Mouse (Mus musculus): ENCODE results near the gene Car10. TPM values are rescaled to one million over a fixed set of nuclear protein-coding genes. Genes with fewer than 3 reads are reported as not detected.

The Car10 gene
- polyA plus RNA-seq, 1 experiment from 2014 or later: 0.29 TPM

DNA sequence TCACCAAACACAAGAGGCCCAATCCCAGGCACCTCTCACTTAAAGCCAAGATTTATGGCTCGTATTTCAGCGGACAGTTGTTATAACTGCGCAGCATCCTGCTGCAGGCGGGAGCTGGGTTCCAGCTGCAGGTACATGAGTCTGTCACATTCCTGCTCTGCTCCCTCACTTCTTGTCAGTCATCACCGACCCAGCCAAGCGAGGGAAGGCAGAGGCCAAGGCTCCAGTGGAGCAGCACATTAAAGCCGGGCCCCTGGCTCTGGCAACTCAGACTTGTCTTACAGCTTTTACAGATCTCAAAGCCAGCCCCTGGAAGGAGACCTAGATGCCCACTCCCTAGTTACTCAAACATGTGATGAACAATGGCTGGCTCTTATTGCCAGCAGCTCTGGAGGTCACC, 352.7 kb downstream of the Car10 start:
- no peaks in the 10 kb centered on the region for H3K27me3 ChIP-seq
- no peak overlapping the region for H3K27ac ChIP-seq
- H3K4me1 ChIP-seq (replicated peaks): 0 out of 2 replicates have a peak, but pooled peaks cover 6% of the 10 kb centered on the region
- ATAC-seq (ENCODE audit: insufficient number of reproducible peaks, insufficient read depth, low FRiP score, low TSS enrichment, low read depth): no peak
- no peaks in the 10 kb centered on the region for H3K9me3 ChIP-seq
- H3K4me2 ChIP-seq: no peak overlapping the region
- no peak overlapping the region for H3K9ac ChIP-seq (replicated peaks)
- 55% methylated on average over 7 of the region's 7 CpGs for WGBS
- no peaks in the 10 kb centered on the region for H3K36me3 ChIP-seq
- no peak overlapping the region for H3K4me3 ChIP-seq (replicated peaks)

DNA sequence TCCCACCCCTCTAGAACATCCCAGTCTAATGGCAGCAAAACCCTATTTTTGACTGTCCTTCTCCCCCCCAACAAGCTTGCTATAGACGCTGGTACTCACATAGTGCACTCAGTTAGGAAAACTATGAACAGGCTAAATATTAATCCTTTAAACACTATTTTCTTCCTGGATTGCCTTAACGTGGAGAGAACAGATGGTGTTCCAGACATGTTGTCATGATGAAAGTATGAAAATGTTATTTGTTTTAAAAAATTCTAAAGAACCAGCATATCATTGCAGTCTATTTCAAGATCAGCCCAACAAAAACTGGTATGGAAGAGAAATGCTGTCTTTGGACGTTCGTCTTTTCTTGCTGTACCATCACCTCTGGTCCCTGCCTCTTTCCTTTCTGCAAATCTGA, 368.4 kb downstream of the Car10 start:
- no peak overlapping the region for H3K4me2 ChIP-seq
- no peaks in the 10 kb centered on the region for H3K9me3 ChIP-seq
- H3K9ac ChIP-seq (replicated peaks): no peak overlapping the region
- peaks cover 7% of the 10 kb centered on the region; the same call in 1 of the 2 replicates for H3K4me1 ChIP-seq (replicated peaks)
- H3K27ac ChIP-seq: no peak overlapping the region
- no peaks in the 10 kb centered on the region; the same call in 1 of the 2 replicates for H3K27me3 ChIP-seq
- WGBS: 81% methylated on average over 4 of the region's 4 CpGs
- no peak overlapping the region for H3K4me3 ChIP-seq (replicated peaks)
- ATAC-seq (ENCODE audit: insufficient number of reproducible peaks, insufficient read depth, low FRiP score, low TSS enrichment, low read depth): no peak
- no peaks in the 10 kb centered on the region for H3K36me3 ChIP-seq

DNA sequence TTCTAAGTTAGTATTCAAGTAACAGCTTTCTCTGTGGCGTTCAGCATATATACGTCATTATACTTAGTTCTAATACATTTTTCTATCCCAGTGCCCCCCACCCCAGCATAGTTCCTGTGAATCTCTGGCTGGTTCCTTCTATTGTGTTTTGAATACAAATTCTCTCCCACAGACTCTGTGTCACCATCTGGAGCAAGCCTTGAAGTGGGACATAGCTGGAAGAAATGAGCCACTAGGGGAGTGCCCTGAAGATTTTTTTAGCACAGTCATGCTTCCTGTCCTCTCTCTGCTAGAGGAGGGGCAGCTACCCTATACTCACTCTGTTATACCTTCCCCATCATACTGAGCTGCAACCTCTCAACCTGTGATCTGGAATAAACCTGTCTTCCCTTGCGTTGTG, 369.9 kb downstream of the Car10 start:
- WGBS: 77% methylated on average over 3 of the region's 3 CpGs
- Histone ChIP-seq H3K36me3 (no peaks in the 10 kb centered on the region), H3K27ac (no peak overlapping the region), H3K4me1 (replicated peaks) (peaks cover 7% of the 10 kb centered on the region; the same call in 1 of the 2 replicates), H3K9me3 (no peaks in the 10 kb centered on the region), H3K4me2 (no peak overlapping the region), H3K4me3 (replicated peaks) (no peak overlapping the region), H3K9ac (replicated peaks) (no peak overlapping the region), H3K27me3 (no peaks in the 10 kb centered on the region; the same call in 1 of the 2 replicates)
- ATAC-seq (ENCODE audit: insufficient number of reproducible peaks, insufficient read depth, low FRiP score, low TSS enrichment, low read depth): no peak

GRCm38 (mm10) chr11:93470771-93471170, 372.9 kb downstream of the Car10 start:
- Histone ChIP-seq H3K36me3 (no peaks in the 10 kb centered on the region), H3K27me3 (no peaks in the 10 kb centered on the region; the same call in 1 of the 2 replicates), H3K27ac (no peak overlapping the region), H3K4me1 (replicated peaks) (peaks cover 7% of the 10 kb centered on the region; the same call in 1 of the 2 replicates), H3K9ac (replicated peaks) (no peak overlapping the region), H3K9me3 (no peaks in the 10 kb centered on the region), H3K4me2 (no peak overlapping the region), H3K4me3 (replicated peaks) (no peak overlapping the region)
- WGBS: 50% methylated on average over 7 of the region's 7 CpGs
- no peak; the same call in 1 of the 2 replicates for ATAC-seq (ENCODE audit: insufficient number of reproducible peaks, insufficient read depth, low FRiP score, low TSS enrichment, low read depth)

GRCm38 (mm10) chr11:93471573-93472179, 373.8 kb downstream of the Car10 start:
- WGBS: 56% methylated on average over 10 of the region's 10 CpGs
- H3K4me3 ChIP-seq (replicated peaks): no peak overlapping the region
- no peak overlapping the region for H3K9ac ChIP-seq (replicated peaks)
- no peak for ATAC-seq (ENCODE audit: insufficient number of reproducible peaks, insufficient read depth, low FRiP score, low TSS enrichment, low read depth)
- no peaks in the 10 kb centered on the region for H3K36me3 ChIP-seq
- peaks cover 7% of the 10 kb centered on the region; the same call in 1 of the 2 replicates for H3K4me1 ChIP-seq (replicated peaks)
- H3K27ac ChIP-seq: no peak overlapping the region
- H3K4me2 ChIP-seq: no peak overlapping the region
- no peaks in the 10 kb centered on the region for H3K27me3 ChIP-seq
- no peaks in the 10 kb centered on the region for H3K9me3 ChIP-seq

- Histone ChIP-seq H3K27me3 (no peaks in the 10 kb centered on the region), H3K9me3 (no peaks in the 10 kb centered on the region), H3K4me2 (no peak overlapping the region), H3K9ac (replicated peaks) (no peak overlapping the region), H3K4me3 (replicated peaks) (no peak overlapping the region), H3K36me3 (no peaks in the 10 kb centered on the region), H3K4me1 (replicated peaks) (no peaks in the 10 kb centered on the region), H3K27ac (no peak overlapping the region)
- WGBS: 70% methylated on average over 4 of the region's 4 CpGs
- ATAC-seq (ENCODE audit: insufficient number of reproducible peaks, insufficient read depth, low FRiP score, low TSS enrichment, low read depth): no peak
These were observed 386.8 kb downstream of the Car10 start for GRCm38 (mm10) chr11:93484661-93485060.

- no peak overlapping the region for H3K27ac ChIP-seq
- no peak overlapping the region for H3K4me3 ChIP-seq (replicated peaks)
- H3K4me2 ChIP-seq: no peak overlapping the region
- no peaks in the 10 kb centered on the region for H3K4me1 ChIP-seq (replicated peaks)
- no peak for ATAC-seq (ENCODE audit: insufficient number of reproducible peaks, insufficient read depth, low FRiP score, low TSS enrichment, low read depth)
- no peak overlapping the region for H3K9ac ChIP-seq (replicated peaks)
- no peaks in the 10 kb centered on the region for H3K27me3 ChIP-seq
- H3K36me3 ChIP-seq: no peaks in the 10 kb centered on the region
- 83% methylated on average over 1 of the region's 1 CpGs for WGBS
- no peaks in the 10 kb centered on the region for H3K9me3 ChIP-seq
These were observed 389.2 kb downstream of the Car10 start for GRCm38 (mm10) chr11:93487021-93487420.

GRCm38 (mm10) chr11:93487913-93488604, 390.2 kb downstream of the Car10 start:
- Histone ChIP-seq H3K27me3 (no peaks in the 10 kb centered on the region), H3K4me1 (replicated peaks) (no peaks in the 10 kb centered on the region), H3K36me3 (no peaks in the 10 kb centered on the region), H3K9me3 (no peaks in the 10 kb centered on the region), H3K9ac (replicated peaks) (no peak overlapping the region), H3K4me2 (no peak overlapping the region), H3K27ac (no peak overlapping the region), H3K4me3 (replicated peaks) (no peak overlapping the region)
- no peak for ATAC-seq (ENCODE audit: insufficient number of reproducible peaks, insufficient read depth, low FRiP score, low TSS enrichment, low read depth)
- WGBS: 86% methylated on average over 3 of the region's 3 CpGs

GRCm38 (mm10) chr11:93490211-93490820, 392.5 kb downstream of the Car10 start:
- ATAC-seq (ENCODE audit: insufficient number of reproducible peaks, insufficient read depth, low FRiP score, low TSS enrichment, low read depth): no peak
- Histone ChIP-seq H3K4me3 (replicated peaks) (no peak overlapping the region), H3K27ac (no peak overlapping the region), H3K9me3 (no peaks in the 10 kb centered on the region), H3K36me3 (no peaks in the 10 kb centered on the region), H3K9ac (replicated peaks) (no peak overlapping the region), H3K4me1 (replicated peaks) (no peaks in the 10 kb centered on the region), H3K4me2 (no peak overlapping the region), H3K27me3 (no peaks in the 10 kb centered on the region)
- 83% methylated on average over 11 of the region's 11 CpGs for WGBS

- H3K27me3 ChIP-seq: no peaks in the 10 kb centered on the region
- no peak overlapping the region for H3K4me3 ChIP-seq (replicated peaks)
- peaks cover 14% of the 10 kb centered on the region for H3K4me1 ChIP-seq (replicated peaks)
- ATAC-seq (ENCODE audit: insufficient number of reproducible peaks, insufficient read depth, low FRiP score, low TSS enrichment, low read depth): no peak
- H3K9ac ChIP-seq (replicated peaks): no peak overlapping the region
- WGBS: 91% methylated on average over 6 of the region's 6 CpGs
- no peak overlapping the region for H3K4me2 ChIP-seq
- no peaks in the 10 kb centered on the region for H3K9me3 ChIP-seq
- H3K36me3 ChIP-seq: no peaks in the 10 kb centered on the region
- H3K27ac ChIP-seq: no peak overlapping the region
These were observed 400.1 kb downstream of the Car10 start for GRCm38 (mm10) chr11:93497896-93498295.

DNA sequence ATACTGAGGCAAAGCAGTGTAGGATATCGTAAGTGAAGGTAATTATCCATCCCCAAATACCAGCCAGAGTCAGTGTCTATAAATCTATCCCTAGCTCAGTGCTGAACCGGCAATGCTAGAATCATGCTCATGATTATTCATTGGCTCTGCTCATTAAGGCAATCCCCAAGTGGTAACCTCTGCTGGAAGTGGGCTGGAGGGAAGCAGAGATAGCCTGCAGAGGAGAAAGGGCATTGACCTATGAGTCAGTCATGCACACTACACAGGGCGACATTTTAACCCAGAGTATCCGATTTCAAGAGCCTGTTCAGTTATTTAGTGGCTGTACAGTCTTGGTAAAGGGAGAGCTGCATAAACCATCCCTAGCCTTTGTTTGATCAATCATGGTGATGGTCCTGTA, 402.6 kb downstream of the Car10 start:
- 15% methylated on average over 4 of the region's 4 CpGs for WGBS

More for the DNA sequence above, 402.6 kb downstream of the Car10 start:
- no peak overlapping the region for H3K4me2 ChIP-seq
- no peaks in the 10 kb centered on the region for H3K27me3 ChIP-seq
- no peak for ATAC-seq (ENCODE audit: insufficient number of reproducible peaks, insufficient read depth, low FRiP score, low TSS enrichment, low read depth)
- no peaks in the 10 kb centered on the region for H3K9me3 ChIP-seq
- H3K9ac ChIP-seq (replicated peaks): no peak overlapping the region
- H3K36me3 ChIP-seq: no peaks in the 10 kb centered on the region
- H3K4me1 ChIP-seq (replicated peaks): peaks cover 14% of the 10 kb centered on the region
- H3K27ac ChIP-seq: no peak overlapping the region
- H3K4me3 ChIP-seq (replicated peaks): no peak overlapping the region

All from limb, embryonic 12.5 days (tissue).